Mouse (Mus musculus): ENCODE data around the gene Mapkapk2. TPM values are rescaled to one million over a fixed set of nuclear protein-coding genes. Genes with fewer than 3 reads are reported as not detected.
"Not testable (repeated sequence)": the region's sequence is repeated elsewhere in the genome, so short reads cannot be mapped to it uniquely, and the experiment has no call there.

The Mapkapk2 gene
- 10 to 100 TPM; 26.9 to 31.4 TPM for total RNA-seq (2021)

- DNase-seq (ENCODE audit: extremely low spot score in 1 of 2, low spot score in 1 of 2) = peak; percentile 77 to 81
Observed at GRCm38 (mm10) chr1:131097700-131098094, at the start of gene Mapkapk2. Mapkapk2 (minus strand) TSS chr1:131097826.

- no peak for DNase-seq (ENCODE audit: extremely low spot score in 1 of 2, low spot score in 1 of 2)
Observed at GRCm38 (mm10) chr1:131146181-131146614, 48.6 kb upstream of the Mapkapk2 start.

GRCm38 (mm10) chr1:131145222-131145621 is 47.6 kb upstream of the Mapkapk2 start:
- not testable (repeated sequence) for DNase-seq (ENCODE audit: extremely low spot score in 1 of 2, low spot score in 1 of 2)

DNA sequence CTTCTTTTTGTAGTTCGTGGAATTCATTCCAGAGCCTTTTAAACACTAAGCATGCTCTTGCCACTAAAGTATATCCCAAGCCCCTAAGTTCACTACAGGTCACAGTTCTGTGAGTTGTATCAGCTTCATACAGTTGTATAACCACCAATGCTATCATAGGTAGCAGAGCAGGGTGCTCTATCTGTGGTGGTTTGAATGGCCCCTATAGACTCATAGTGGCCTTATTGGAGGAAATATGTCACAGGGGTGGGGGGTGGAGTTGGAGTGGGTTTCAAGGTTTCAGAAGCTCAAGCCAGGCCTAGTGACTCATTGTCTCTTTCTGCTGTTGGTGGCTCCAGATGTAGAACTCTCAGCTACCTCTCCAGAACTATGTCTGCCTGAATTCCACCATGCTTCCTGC is 44.8 kb upstream of the Mapkapk2 start:
- no peak for DNase-seq (ENCODE audit: extremely low spot score in 1 of 2, low spot score in 1 of 2)

DNA sequence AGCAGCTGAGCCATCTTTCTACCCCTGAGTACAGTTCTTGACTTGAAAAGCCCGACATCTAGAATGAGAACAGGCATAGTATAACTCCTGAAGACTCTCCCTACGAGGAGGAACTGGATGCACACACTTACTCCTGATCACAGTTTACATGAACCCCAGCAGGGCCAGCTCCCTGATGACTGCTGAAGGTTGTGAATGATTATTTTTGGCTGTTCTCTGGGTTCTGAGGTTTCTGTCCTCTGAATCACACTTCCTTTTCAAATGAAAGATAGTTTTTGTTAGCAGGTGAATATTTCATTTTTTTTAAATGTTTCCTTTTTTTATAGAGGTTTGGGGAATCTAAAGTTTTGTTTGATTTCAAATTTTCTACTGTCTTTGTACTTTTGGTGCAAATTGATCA is 43.8 kb upstream of the Mapkapk2 start:
- DNase-seq (ENCODE audit: extremely low spot score in 1 of 2, low spot score in 1 of 2) = no peak

DNA sequence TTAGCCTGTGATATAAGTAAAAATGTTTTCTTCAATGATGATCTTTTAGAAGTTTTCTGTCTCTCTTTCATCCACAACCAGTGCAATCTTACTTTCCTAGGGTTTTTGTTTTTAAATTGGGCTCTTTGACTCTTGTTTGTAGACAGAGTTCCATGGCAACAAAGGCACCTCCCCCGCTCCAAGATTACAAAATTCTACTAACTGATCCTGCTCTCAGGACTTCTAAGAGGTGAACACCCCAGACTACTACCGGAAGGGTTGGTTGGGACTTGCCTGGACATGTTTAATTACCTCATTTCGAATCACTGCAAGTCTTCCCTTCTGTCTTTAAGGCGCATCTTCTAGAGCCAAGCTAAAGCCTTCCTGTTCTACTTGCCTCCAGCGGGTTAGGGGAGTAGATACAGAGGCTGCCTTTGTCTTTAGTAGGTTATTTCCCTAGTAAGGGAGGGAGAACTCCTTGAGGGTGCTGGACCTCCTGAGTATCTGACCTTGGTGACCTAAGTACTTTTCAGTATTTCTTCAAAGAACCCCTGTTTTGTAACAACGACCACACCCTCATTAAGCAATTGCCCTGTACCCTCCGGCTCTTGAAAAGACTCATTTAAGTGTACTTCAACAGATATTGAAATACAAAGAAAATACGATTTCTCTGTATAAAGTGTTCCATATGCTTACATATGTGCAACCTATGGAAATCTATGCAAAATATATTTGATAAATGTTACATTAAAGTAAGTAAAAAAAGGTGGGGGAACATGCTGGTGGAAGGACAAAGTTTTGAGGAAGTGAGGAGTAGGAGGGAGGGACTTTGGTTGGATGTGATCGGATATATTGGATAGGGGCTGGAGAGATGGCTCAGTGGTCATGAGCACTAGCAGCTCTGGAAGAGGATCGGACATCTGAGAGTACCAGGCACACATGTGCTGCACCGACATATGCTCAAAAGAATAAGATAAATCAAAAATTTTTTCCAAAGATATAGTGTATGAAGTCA is 41.8 kb upstream of the Mapkapk2 start:
- DNase-seq (ENCODE audit: extremely low spot score in 1 of 2, low spot score in 1 of 2) = no peak

- peak; percentile 82 to 90 for DNase-seq (ENCODE audit: extremely low spot score in 1 of 2, low spot score in 1 of 2)
Observed at GRCm38 (mm10) chr1:131138191-131139016, 40.8 kb upstream of the Mapkapk2 start, which contains the start of gene Dyrk3. Dyrk3 (minus strand) TSS chr1:131138340.

- DNase-seq (ENCODE audit: extremely low spot score in 1 of 2, low spot score in 1 of 2) = no peak
Observed at GRCm38 (mm10) chr1:131137717-131138118, 40.1 kb upstream of the Mapkapk2 start.

GRCm38 (mm10) chr1:131137111-131137510 is 39.5 kb upstream of the Mapkapk2 start:
- no peak for DNase-seq (ENCODE audit: extremely low spot score in 1 of 2, low spot score in 1 of 2)

GRCm38 (mm10) chr1:131135960-131136629 is 38.5 kb upstream of the Mapkapk2 start:
- DNase-seq (ENCODE audit: extremely low spot score in 1 of 2, low spot score in 1 of 2) = no peak

- DNase-seq (ENCODE audit: extremely low spot score in 1 of 2, low spot score in 1 of 2) = no peak
Observed at GRCm38 (mm10) chr1:131134942-131135522, 37.4 kb upstream of the Mapkapk2 start.

DNA sequence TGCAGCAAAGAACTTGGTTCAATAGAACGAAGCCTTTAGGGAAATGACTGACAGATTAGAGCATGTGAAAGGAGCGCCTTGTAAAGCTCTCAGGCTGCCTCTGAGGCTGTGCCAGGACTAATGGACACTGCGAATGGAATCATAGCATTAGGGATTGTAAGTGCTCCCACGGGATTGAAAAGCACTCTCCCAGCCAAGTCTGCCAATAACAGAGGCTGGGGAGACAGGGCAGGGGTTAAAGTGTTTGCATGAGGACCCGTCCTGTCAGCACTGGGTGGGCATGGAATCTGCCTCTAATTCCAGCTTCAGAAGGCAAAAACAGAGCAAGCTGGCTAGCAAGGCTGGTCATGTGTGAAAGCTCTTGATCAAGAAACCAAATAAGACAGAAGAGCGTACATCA is 36.6 kb upstream of the Mapkapk2 start:
- no peak for DNase-seq (ENCODE audit: extremely low spot score in 1 of 2, low spot score in 1 of 2)

DNA sequence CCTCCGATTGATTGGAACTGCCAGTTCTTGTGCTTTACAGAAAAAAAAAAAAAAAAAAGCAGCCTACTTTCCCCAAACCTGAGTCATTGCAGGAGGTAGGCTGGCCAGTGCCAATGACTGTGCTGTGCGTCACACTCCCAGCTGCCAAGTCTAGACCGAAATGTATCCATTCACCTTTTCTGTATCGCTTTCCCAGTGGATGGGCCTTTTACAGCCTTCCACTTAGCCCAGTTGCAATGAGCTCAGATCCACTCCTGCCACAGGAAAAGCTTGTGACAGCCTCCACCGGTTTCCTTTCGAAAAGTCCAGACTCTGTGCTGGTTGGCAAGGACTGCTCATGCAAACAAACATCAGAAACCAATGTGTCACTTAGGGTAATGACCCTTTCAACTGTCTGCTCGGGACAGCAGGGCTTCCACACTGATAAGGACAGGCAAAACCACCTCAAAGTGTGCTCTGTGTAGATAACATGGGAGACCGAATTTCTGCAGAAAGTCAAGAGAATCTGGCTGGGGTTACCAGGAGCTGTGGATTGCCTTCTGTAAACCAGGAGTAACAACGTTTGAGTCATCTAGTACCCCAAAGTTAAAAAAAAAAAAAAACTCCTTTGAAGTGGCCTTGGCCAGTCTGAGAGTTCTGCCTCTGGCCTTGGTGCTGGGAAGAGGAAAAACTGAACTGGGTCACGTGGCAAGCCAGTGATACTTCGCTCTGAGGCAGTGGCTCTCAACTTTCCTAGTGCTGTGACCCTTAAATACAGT is 28.5 kb upstream of the Mapkapk2 start:
- no peak for DNase-seq (ENCODE audit: extremely low spot score in 1 of 2, low spot score in 1 of 2)

GRCm38 (mm10) chr1:131123522-131124265 is 26.1 kb upstream of the Mapkapk2 start:
- no peak for DNase-seq (ENCODE audit: extremely low spot score in 1 of 2, low spot score in 1 of 2)

- DNase-seq (ENCODE audit: extremely low spot score in 1 of 2, low spot score in 1 of 2) = peak in 1 of 2 experiments; percentile 31
Observed at GRCm38 (mm10) chr1:131121987-131122386, 24.4 kb upstream of the Mapkapk2 start.

DNA sequence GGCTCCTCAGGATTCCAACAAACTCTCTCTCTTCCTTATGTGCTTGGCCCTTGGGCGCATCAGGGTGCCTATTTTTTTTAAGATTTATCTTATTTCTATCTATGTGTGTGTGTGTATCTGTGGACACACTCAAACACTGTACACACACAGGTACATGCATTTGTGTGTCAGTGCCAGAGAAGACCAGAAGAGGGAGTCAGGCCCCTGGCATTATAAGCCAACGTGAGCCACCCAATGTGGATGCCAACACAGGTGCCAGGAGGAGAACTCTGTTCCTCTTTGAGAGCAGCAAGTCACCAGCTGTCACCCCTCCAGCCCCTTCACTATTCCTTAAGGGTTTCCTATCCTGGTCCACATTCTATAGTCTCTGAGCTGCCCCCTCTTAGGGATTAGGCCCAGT is 21.4 kb upstream of the Mapkapk2 start:
- no peak for DNase-seq (ENCODE audit: extremely low spot score in 1 of 2, low spot score in 1 of 2)

GRCm38 (mm10) chr1:131118530-131118929 is 20.9 kb upstream of the Mapkapk2 start:
- no peak for DNase-seq (ENCODE audit: extremely low spot score in 1 of 2, low spot score in 1 of 2)

GRCm38 (mm10) chr1:131116430-131117011 is 18.9 kb upstream of the Mapkapk2 start:
- DNase-seq (ENCODE audit: extremely low spot score in 1 of 2, low spot score in 1 of 2) = peak; percentile 44 to 53

Data from layer of hippocampus, postnatal 25 days (tissue).